Mouse (Mus musculus) liver, embryonic 13.5 days (tissue): ENCODE measurements around the gene Supt20. TPM values are rescaled to one million over a fixed set of nuclear protein-coding genes. Genes with fewer than 3 reads are reported as not detected.

Source experiments
- ATAC-seq: fragments of 200-750 bp; cut with Nextera tagmentation; 2 replicates; pipeline ENCODE4 v1.8.0; 2017; ENCODE audit warnings: low read depth, mild to moderate bottlenecking, moderate number of reproducible peaks, moderate library complexity
- DNase-seq: peaks from one replicate; pipeline ENCODE4 v3.0.0; 2022
- H3K27ac ChIP-seq: fragments of 300-500 bp; sonication (generic); 2 replicates; pipeline ENCODE4 v1.5.1; 2015; ENCODE audit warnings: moderate library complexity, mild to moderate bottlenecking, inconsistent platforms
- H3K27me3 ChIP-seq: fragments of 300-500 bp; sonication (generic); 2 replicates; pipeline ENCODE4 v1.6.1; 2015; ENCODE audit warnings: mild to moderate bottlenecking, inconsistent platforms
- H3K36me3 ChIP-seq: fragments of 300-500 bp; sonication (generic); 2 replicates; pipeline ENCODE4 v1.6.1; 2015; ENCODE audit warnings: mild to moderate bottlenecking, inconsistent platforms
- H3K4me1 ChIP-seq: fragments of 300-500 bp; sonication (generic); replicated peaks from 2 replicates; pipeline ENCODE4 v1.6.1; 2015; ENCODE audit warnings: inconsistent platforms
- H3K4me2 ChIP-seq: fragments of 300-500 bp; sonication (generic); 2 replicates; pipeline ENCODE4 v1.6.1; 2015; ENCODE audit warnings: inconsistent platforms, mild to moderate bottlenecking, moderate library complexity
- H3K4me3 ChIP-seq: fragments of 300-500 bp; sonication (generic); replicated peaks from 2 replicates; pipeline ENCODE4 v1.5.1; 2015; ENCODE audit warnings: mild to moderate bottlenecking, inconsistent platforms
- H3K9ac ChIP-seq: fragments of 300-500 bp; sonication (generic); 2 replicates; pipeline ENCODE4 v1.6.1; 2015; ENCODE audit warnings: mild to moderate bottlenecking, inconsistent platforms
- H3K9me3 ChIP-seq: fragments of 300-500 bp; sonication (generic); replicated peaks from 2 replicates; pipeline ENCODE4 v1.6.1; 2016; ENCODE audit warnings: inconsistent platforms
- WGBS: fragments of 180-500 bp; shearing (Covaris S2); methylation state at CpG from one replicate; pipeline ENCODE4 v1.1.7; 2015; ENCODE audit not compliant: insufficient replicate concordance; 5-methylcytosine and 5-hydroxymethylcytosine counted together
- polyA plus RNA-seq: library from polyadenylated mRNA; unstranded; fragments of >200 nt; fragmentation: Nextera tagmentation; extraction: Ambion mirVana; gene quantifications from 2 replicates; pipeline ENCODE4 v1.2.1, GENCODE M21; 2015

Supt20 gene
- 33.1 and 43.1 TPM in 2 replicates for polyA plus RNA-seq

GRCm38 (mm10) chr3:54692202-54693055, at the start of gene Supt20:
Gene Supt20, plus strand, starts transcription at chr3:54692807.
- Histone ChIP-seq H3K9ac (peak within 1 kb of the TSS; percentile 77), H3K9me3 (no peaks in the 10 kb centered on the region), H3K4me1 (peaks cover 25% of the 10 kb centered on the region), H3K27me3 (no peaks in the 10 kb centered on the region), H3K4me2 (peak within 1 kb of the TSS; percentile 91), H3K27ac (peak within 1 kb of the TSS; percentile 89), H3K4me3 (peak within 1 kb of the TSS; percentile 78), H3K36me3 (peaks cover 21% of the 10 kb centered on the region)
- ATAC-seq (peak; percentile 99), DNase-seq (peak; percentile 91)
- WGBS: under 1% methylated on average over 65 of the region's 65 CpGs

DNA sequence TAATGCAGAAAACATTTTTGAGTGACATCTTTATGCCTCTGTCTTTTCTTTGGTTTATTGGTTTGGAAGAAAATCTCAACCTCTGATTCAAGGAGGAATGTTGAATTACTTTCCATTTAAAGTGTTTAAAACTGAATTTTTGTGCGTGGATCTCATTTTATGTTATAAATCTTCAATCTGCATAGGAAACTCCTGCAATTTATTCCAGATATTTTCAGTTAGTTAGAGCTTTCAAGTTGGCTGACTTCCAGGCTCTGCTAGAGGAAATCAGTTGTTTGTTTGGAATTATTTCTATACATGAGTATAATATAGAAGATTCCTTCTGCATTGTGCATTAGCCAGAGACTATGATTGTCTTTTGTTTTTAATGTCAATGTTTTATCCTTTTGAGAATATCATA, 49.8 kb upstream of the Supt20 start:
- Histone ChIP-seq H3K4me3 (no peak overlapping the region), H3K4me2 (no peak overlapping the region), H3K27me3 (no peaks in the 10 kb centered on the region), H3K36me3 (no peaks in the 10 kb centered on the region), H3K4me1 (no peaks in the 10 kb centered on the region), H3K27ac (no peak overlapping the region), H3K9me3 (no peaks in the 10 kb centered on the region), H3K9ac (no peak overlapping the region)
- ATAC-seq: no peak
- 71% methylated on average over 1 of the region's 1 CpGs for WGBS
- DNase-seq: no peak

GRCm38 (mm10) chr3:54647583-54647982, 45.0 kb upstream of the Supt20 start:
- Histone ChIP-seq H3K36me3 (no peaks in the 10 kb centered on the region), H3K4me2 (no peak overlapping the region), H3K4me3 (no peak overlapping the region), H3K9me3 (no peaks in the 10 kb centered on the region), H3K9ac (no peak overlapping the region), H3K4me1 (no peaks in the 10 kb centered on the region), H3K27ac (no peak overlapping the region), H3K27me3 (no peaks in the 10 kb centered on the region)
- ATAC-seq (no peak), DNase-seq (no peak)
- WGBS: 49% methylated on average over 2 of the region's 2 CpGs

GRCm38 (mm10) chr3:54651576-54651975, 41.0 kb upstream of the Supt20 start:
- no peaks in the 10 kb centered on the region for H3K4me1 ChIP-seq
- no peaks in the 10 kb centered on the region for H3K36me3 ChIP-seq
- H3K9me3 ChIP-seq: no peaks in the 10 kb centered on the region
- no peak overlapping the region for H3K27ac ChIP-seq
- no peak overlapping the region for H3K4me3 ChIP-seq
- DNase-seq: no peak
- WGBS: 60% methylated on average over 4 of the region's 4 CpGs
- H3K9ac ChIP-seq: no peak overlapping the region
- ATAC-seq: no peak
- H3K27me3 ChIP-seq: no peaks in the 10 kb centered on the region
- no peak overlapping the region for H3K4me2 ChIP-seq

GRCm38 (mm10) chr3:54654169-54654568, 38.4 kb upstream of the Supt20 start:
- no peaks in the 10 kb centered on the region for H3K27me3 ChIP-seq
- no peak for DNase-seq
- H3K4me1 ChIP-seq: no peaks in the 10 kb centered on the region
- no peak for ATAC-seq
- 45% methylated on average over 1 of the region's 1 CpGs for WGBS
- H3K36me3 ChIP-seq: no peaks in the 10 kb centered on the region
- no peak overlapping the region for H3K4me3 ChIP-seq
- H3K9me3 ChIP-seq: no peaks in the 10 kb centered on the region
- no peak overlapping the region for H3K27ac ChIP-seq
- no peak overlapping the region for H3K9ac ChIP-seq
- no peak overlapping the region for H3K4me2 ChIP-seq

DNA sequence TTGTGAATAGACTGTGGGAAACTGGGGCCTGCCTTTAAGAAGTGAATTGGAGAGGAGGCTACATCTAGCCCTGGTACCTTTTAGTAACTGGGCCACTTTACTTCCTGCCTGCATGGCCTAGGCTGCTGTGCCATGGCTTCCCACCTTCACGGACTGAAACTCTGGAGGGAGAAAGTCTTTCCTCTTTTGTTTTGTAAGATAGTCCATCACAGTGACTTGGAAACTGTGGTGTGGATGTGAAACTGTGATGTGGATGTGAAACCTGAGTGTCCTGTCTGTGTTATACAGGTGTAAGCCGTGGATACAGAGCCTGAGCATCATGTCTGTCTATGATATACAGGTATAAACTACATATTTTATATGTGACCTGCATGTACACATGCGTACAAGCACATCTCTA, 35.5 kb upstream of the Supt20 start:
- Histone ChIP-seq H3K36me3 (no peaks in the 10 kb centered on the region), H3K27ac (no peak overlapping the region), H3K4me1 (no peaks in the 10 kb centered on the region), H3K9ac (no peak overlapping the region), H3K4me3 (no peak overlapping the region), H3K27me3 (no peaks in the 10 kb centered on the region), H3K4me2 (no peak overlapping the region), H3K9me3 (no peaks in the 10 kb centered on the region)
- ATAC-seq: no peak
- DNase-seq: no peak
- WGBS: 67% methylated on average over 3 of the region's 3 CpGs

DNA sequence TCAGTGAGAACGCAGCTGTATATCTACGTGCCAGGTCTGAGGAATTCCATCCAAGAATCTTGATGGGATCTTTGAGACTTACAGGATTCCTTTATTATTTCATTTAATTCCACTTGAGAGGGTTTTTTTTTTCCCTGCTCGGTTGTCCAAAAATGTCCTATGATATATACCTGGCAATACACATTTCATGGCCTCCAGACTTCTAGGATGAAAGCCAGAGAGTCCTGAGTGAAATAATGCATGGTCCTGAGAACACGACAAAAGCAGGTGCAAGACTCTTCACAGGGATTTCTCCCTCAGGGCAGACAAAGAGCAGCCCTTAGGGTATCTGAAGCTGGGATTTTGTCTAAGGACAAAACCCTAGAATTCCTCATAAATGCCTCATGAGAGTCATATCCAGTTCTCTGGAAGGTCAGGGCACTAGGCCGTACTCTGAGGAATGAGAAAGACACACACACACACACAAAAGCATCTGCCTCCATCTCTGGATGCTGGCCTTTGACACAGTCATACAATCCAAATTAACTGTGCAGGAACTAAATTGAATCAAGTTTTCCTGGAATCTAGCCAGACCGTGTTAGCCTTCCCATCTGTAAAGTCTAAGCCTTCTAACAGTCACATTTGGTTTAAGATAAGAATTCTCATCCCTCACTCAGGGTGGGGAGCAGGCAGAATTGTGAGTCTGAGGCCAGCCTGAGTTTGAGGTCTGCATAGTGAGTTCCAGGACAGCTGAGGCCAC, 34.5 kb upstream of the Supt20 start:
- Histone ChIP-seq H3K36me3 (no peaks in the 10 kb centered on the region), H3K9me3 (no peaks in the 10 kb centered on the region), H3K4me2 (no peak overlapping the region), H3K27me3 (no peaks in the 10 kb centered on the region), H3K27ac (no peak overlapping the region), H3K4me3 (no peak overlapping the region), H3K9ac (no peak overlapping the region), H3K4me1 (no peaks in the 10 kb centered on the region)
- DNase-seq: no peak
- 62% methylated on average over 6 of the region's 6 CpGs for WGBS
- no peak for ATAC-seq

DNA sequence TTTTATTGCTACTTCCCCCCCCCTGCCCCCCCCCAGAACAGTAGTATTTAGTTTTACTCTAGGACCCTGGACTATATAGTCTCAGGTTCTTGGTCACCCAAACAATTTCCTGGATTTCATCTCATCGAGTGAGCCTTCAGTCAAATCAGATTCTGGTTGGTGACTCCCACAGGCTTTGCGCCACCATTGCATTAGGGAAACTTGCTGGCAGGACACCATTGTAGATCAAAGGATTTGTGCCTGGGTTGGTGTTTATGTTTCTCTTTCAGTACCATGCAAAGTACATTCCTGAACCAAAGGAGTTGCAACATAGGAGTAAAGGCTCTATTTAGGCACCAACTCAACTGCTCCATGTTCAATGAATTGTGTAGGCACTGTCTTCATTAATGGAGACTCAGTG, 32.9 kb upstream of the Supt20 start:
- Histone ChIP-seq H3K4me2 (no peak overlapping the region), H3K9me3 (no peaks in the 10 kb centered on the region), H3K36me3 (no peaks in the 10 kb centered on the region), H3K27ac (no peak overlapping the region), H3K4me1 (no peaks in the 10 kb centered on the region), H3K27me3 (no peaks in the 10 kb centered on the region), H3K9ac (no peak overlapping the region), H3K4me3 (no peak overlapping the region)
- 77% methylated on average over 2 of the region's 2 CpGs for WGBS
- DNase-seq (no peak), ATAC-seq (no peak)

GRCm38 (mm10) chr3:54662411-54662810, 30.2 kb upstream of the Supt20 start:
- no peak for ATAC-seq

DNA sequence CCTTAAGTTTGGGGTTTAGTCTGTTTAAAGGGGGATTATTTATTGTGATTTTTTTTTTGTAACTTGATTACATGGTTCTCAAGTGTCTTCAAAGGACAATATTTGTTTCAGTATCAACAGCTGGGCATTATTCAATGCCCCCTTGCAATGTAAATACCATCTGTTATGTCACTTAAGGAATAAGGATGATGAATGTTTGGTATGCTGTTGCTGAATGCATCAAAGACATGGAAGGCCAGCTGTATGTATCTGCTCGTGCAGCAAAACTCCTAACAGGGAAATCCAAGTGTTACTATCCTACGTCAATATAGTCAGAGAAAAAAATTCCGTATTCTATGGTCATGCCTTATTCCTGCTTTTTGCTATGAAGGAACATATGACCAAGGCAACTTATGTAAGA, 24.5 kb upstream of the Supt20 start:
- H3K27me3 ChIP-seq: no peaks in the 10 kb centered on the region
- no peaks in the 10 kb centered on the region for H3K4me1 ChIP-seq
- no peak for DNase-seq
- 72% methylated on average over 3 of the region's 3 CpGs for WGBS
- ATAC-seq: no peak
- H3K9me3 ChIP-seq: no peaks in the 10 kb centered on the region
- no peak overlapping the region for H3K9ac ChIP-seq
- H3K4me3 ChIP-seq: no peak overlapping the region
- H3K27ac ChIP-seq: no peak overlapping the region
- H3K36me3 ChIP-seq: no peaks in the 10 kb centered on the region
- H3K4me2 ChIP-seq: no peak overlapping the region

More at GRCm38 (mm10) chr3:54662411-54662810, 30.2 kb upstream of the Supt20 start:
- Histone ChIP-seq H3K27me3 (no peaks in the 10 kb centered on the region), H3K36me3 (no peaks in the 10 kb centered on the region), H3K27ac (no peak overlapping the region), H3K9ac (no peak overlapping the region), H3K9me3 (no peaks in the 10 kb centered on the region), H3K4me3 (no peak overlapping the region), H3K4me2 (no peak overlapping the region), H3K4me1 (no peaks in the 10 kb centered on the region)
- 42% methylated on average over 5 of the region's 5 CpGs for WGBS
- no peak for DNase-seq

DNA sequence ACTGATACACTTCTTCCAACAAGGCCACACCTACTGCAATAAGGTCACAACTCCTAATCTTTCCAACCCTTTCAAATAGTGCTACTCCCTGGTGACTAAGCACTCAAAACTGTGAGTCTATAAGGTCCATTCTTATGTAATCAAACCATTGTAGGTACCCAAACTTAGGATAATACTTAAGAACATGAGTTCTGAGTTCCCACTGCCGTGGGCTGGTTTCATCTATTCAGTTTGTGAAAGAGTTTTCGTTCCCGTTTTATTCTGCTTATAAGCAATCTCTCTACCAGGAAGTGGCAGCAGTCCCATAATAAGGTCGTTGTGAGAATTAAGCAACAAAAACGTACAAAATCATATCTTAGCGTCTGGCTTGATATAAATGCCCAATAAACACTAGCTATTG, 23.9 kb upstream of the Supt20 start:
- DNase-seq: no peak
- H3K27me3 ChIP-seq: no peaks in the 10 kb centered on the region
- no peaks in the 10 kb centered on the region for H3K4me1 ChIP-seq
- no peak for ATAC-seq
- no peak overlapping the region for H3K9ac ChIP-seq
- no peaks in the 10 kb centered on the region for H3K36me3 ChIP-seq
- no peak overlapping the region for H3K4me3 ChIP-seq
- H3K27ac ChIP-seq: no peak overlapping the region
- no peak overlapping the region for H3K4me2 ChIP-seq
- H3K9me3 ChIP-seq: no peaks in the 10 kb centered on the region
- 64% methylated on average over 6 of the region's 6 CpGs for WGBS
